Mouse (Mus musculus) adrenal gland (tissue): ENCODE measurements around the gene Hyal3.
"Not testable (repeated sequence)": the region's sequence is repeated elsewhere in the genome, so short reads cannot be mapped to it uniquely, and the experiment has no call there.

Experiments used
- intact Hi-C: fragments of 180-260 bp; cut with DNase I; formaldehyde crosslinking; loops from one replicate; pipeline ENCODE4 v1.15.1; 2025

Gene Hyal3

DNA sequence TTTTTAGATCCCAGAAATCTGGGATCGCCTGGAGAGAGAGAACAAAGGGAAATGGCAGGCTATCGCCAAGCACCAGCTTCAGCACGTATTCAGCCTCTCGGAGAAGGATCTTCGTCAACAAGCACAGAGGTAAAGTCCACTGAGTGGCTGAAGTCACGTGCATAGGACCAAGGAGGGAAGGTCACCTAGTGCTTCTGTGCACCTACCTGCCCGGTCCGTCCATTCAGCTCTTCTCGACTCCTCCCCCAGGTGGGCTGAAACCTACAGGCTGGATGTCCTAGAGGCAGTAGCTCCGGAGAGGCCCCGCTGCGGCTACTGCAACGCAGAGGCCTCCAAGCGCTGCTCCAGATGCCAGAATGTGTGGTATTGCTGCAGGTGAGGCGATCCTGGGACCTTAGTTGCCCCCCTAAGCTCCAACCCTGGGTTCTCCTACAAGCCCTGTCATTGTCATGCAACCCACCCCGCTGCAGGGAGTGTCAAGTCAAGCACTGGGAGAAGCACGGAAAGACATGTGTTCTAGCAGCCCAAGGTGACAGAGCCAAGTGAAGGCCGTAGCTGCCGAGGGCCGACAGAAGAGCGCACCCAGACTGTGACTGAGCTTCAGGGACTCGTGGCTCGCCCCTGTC lies 30.0 kb upstream of the Hyal3 start:
- intact Hi-C loops: no loop called here

DNA sequence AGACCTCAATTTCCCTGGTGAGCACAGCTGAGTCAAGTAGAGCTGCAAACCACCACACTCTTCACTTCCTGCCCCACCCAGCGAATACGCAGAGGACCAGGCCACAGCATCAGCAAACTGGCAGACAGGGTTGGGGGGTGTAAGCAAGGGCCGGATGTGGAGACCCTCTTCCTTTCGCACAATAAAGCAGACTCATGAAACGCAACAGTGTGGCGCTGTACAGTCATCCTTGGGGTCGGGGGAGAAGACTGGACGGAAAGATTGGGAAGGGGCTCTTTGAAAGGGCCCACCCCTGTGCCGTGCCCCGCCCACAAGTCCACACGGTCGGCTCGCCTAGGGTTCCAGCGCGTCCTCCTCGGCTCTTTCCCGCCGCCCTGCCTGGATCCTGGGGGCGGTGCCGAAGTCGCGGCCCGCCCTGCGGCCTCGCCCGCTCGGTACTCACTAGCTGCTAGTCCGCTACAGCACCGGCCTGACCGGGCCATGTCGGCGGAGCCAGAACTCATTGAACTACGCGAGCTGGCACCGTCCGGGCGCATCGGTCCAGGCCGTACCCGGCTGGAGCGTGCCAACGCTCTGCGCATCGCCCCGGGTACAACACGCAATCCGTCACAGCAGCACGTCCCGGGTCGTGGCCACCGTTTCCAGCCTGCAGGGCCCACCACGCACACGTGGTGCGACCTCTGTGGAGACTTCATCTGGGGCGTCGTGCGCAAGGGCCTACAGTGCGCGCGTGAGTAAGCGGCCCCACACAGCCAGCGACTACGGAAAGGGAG lies 29.3 kb upstream of the Hyal3 start, which contains the start of gene Rassf1:
Gene Rassf1 (plus strand): TSS at position 439 of the 773 bp plus-strand sequence.
- intact Hi-C loops: no loop called here

DNA sequence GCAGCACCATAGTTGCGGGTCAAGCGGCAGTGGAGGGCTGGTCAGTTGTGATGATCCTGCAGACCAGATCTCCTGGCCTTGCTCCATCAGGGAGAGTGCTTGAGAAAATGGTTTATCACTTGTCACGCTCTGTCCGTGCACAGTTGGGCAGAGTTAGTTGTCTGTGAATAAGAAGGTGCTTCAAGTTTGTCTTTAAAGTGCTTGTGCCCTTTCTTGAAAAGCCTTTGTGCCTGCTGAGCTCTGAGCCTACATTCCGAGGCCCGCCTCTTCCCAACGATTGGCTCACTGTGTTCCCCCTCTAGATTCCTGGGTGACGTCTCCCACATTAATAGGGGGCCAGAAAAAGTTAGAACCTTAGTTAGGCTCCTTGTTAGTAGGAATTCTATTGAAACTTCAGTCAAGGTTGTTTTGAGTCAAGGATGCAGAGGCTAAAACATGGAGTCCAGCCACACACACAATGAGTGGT lies 28.7 kb upstream of the Hyal3 start:
- intact Hi-C loops: no loop called here

DNA sequence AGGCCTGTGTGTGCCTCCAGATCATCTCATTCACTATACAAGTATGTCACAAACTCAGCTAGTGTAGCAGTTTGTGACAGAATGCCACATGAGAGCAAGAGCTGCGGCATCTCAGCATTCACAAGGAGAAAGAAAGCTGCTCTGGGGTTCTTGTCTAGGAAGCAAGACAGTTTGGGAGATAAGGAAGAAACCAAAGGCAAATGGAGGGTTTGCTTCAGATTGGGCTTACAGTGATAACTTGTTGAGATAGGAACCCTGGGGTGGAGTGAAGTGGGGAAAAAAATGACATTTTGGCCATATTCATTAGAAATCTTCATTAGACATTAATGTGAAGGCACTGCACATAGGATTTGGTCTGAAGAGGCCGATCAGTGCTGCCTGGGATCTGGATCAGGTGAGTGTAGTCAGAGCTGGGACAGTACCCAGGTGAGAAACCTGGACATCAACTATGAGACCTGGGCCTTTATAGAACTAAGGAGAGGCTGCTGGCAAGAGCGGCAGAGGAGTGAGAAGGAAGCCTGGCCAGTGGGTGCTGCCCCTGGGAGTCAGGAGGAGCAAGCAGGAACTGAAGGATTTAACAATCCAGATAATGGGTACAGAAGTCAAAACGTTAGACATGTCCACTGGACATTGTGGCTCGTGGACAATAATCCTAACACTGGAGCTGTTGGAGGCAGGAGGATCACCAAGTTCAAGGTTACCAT lies 27.8 kb upstream of the Hyal3 start:
- intact Hi-C loops: no loop called here

DNA sequence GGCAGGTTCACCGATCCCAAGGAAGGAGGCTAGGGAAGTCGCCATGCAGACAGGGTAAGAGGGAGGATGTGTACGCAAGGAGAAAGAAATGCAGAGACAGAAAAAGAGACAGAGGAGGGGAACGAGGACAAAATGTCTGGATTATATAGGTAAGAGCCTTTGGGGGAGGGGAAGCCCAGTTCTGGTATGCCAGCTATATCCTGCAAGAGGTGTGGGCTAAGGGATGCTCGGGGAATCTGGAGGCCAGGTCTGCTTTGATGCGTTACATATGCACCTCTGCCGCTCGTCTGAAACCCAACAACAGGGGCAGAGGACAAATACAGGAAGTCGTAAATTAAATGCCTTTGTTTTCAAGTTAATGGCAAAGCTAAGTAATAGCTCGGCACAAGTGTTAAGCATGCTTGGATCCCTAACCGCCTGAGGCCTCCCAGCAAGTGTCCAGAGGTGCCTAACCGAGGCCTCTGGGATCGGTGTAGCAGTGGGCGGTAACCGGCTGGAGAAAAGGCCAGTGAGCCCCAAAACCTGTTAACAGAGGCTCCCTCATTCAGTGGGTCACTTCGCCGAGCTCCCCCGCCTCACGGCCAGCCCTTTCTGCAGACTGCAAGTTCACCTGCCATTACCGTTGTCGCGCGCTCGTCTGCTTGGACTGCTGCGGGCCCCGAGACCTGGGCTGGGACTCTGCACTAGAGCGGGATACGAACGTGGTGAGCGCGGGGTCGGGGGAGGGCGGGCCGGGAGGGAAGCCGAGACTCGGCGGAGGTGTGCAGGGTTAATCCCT lies 26.9 kb upstream of the Hyal3 start:
- intact Hi-C loops: no loop called here

DNA sequence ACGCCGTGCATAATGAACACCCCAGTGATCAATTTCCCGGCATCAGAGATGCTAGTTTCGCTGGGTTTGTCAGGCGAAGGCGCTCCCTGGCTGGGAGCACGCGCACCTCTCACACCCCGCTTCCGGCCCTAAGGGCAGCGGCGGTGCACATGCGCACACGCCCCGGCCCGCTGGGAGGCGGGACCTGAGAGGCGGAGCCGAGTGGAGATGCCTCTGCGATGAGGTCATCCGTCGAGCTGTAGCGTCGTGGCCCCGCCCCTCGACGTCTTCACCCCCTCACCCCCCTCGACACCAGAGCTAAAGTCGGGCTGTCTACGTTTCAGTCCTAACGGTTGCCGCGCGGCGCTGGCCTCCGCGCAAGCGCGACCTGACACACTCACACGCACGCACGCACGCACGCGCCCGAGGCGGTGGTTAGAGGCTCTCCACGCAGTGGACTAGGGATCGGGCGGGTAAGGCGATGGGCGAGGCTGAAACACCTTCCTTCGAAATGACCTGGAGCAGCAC lies 26.2 kb upstream of the Hyal3 start:
- intact Hi-C loops: no loop called here

DNA sequence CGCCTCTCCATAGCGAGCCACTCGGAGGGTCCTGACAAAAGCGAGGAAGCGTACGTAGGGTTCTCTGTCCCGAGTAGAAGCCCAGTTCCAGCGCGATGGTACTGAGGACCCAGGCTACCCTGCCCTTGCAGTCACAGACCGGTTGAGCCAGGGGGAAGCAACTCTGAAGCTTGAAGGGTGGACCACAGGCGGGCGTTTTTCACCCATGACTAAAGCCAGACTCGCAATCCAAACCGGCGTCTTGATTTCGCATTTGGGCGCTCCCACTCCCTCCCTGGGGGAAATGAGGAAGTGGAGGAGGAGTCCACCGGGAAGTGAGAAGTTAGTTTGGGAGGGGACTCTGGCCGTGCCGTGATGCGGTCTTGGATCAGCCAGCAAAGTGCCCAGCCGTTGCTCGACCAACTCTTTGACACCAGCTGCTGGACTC lies 25.6 kb upstream of the Hyal3 start:
- intact Hi-C loops: no loop called here

DNA sequence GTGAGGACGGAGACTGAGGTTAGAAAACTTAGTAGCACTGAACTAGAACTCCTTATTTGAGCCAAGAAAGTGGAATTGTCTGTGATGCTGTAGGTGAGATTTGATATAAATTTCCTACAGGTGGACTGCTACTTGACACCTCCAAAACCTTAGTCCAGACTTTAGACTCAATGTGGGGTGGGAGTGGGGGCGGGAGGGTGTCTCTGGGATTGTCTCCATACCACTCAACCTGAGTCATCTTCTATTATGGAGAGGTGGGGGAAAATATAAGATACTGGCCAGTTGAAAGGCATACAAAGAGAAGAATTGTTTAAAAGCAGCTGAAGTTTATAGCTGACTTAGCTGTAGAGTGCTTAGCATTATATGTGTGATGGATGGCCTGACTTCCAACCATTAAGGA lies 24.9 kb upstream of the Hyal3 start:
- intact Hi-C loops: no loop called here

DNA sequence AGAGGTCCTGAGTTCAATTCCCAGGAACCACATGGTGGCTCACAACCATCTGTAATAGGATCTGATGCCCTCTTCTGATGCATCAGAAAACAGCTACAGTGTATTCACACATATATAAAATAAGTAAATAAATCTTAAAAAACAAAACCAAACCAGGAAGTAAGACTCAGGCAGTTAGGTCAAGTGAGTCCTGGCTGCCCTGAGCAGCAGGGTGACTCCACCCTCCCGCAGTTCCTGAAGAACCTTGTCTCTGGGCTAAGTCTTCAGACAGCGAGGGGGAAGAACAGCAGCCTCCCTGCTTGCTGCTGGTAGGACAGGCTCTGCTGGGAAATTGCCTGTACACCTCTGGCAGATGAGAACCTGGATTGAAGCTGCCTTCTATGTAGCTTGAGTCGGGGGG lies 24.3 kb upstream of the Hyal3 start:
- intact Hi-C loops: no loop called here

DNA sequence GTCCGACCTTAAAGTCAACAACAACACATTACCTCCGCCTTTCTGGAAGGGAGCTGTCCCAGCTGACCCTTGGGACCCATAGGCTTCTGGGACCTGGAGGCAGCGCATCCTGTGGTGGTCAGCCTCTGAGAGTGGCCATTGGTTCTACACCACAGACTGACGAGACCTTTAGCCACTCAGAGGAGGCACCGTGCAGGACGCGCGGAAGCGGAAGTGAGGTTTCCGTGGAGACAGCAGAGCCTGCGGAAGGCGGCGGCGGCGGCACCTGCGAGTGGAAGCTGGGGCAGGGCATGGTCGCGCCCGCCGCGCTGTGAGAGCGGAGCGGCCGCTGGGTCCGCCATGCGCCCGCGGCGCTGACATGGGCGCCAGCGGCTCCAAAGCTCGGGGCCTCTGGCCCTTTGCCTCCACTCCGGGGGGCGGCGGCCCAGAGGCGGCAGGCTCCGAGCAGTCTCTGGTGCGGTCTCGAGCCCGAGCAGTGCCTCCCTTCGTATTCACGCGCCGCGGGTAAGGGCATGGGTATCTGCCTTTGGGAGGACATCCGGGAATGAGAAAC lies 17.5 kb upstream of the Hyal3 start, which contains the start of gene Tusc2:
Gene Tusc2 (plus strand): TSS at position 227 of the 553 bp plus-strand sequence.
- intact Hi-C loops: no loop called here

DNA sequence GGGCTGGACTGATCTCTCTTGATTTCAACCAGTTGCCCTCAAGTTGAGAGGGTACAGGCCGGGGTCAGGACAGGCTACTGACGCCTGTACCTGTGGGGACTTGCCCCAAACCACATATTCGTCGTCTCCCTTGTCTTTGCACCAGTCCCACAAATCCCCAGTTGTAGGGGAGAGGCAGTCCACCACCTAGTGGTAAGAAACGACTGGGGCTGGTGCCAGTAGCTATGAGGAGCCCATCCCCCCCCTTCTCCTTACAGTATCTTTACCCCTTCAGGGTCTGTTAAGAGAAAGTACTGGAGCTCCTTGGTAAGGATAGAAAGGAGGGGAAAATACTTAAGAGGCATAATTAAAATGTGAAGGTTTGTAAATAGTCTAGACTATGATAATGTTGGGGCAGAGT lies 15.1 kb upstream of the Hyal3 start:
- intact Hi-C loops: not testable (repeated sequence)

DNA sequence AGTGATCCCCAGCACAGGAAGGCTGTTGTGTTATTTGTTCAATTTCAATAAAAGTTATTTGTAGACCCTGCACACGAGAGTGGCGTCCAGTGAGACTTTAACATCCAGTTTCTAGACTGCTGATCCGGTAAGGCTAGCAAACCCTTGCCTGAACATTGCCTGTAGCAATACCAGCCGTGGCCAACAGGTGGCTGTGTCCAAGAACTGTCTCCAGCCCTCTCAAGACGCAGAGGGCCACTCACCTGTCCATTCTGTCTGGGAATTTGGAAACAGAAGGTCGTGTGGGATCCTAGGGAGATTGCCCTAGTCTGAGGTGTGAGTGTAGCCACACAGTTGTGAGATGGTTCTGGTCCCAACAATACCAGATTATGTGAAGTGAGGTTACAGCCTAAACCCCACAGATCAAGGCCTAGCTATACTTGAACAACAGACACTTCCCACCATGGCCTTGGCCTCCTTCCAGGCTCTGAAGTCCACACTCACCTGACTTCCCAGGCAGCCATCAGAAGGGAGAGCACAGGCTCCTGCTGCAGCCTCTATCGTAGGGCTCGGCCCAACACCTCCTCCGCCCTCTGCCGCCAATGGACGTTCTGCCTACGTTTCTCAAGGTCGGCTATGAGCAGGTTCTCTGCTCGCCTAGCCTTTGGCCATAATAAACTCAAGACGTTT lies 14.4 kb upstream of the Hyal3 start:
- intact Hi-C loops: no loop called here

DNA sequence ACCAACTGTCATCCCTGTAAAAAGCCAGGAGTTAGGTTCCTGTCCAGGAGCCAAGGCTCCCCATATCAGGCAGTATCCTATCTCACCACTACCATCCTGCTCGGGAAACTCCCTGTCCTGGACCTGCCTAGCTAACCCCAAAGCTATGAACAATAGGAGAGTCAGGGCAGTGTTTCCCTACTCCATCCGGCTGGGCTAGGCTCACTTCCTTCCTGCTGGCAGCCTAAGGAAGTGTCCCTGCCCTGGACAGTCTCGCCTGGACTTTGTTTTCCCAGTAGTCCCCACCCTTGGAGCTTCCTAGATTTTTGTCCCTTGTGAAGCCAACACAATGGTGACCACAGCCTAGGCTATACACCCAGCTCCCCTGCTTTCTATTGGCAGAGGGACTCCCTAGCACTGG lies 13.8 kb upstream of the Hyal3 start:
- intact Hi-C loops: no loop called here

DNA sequence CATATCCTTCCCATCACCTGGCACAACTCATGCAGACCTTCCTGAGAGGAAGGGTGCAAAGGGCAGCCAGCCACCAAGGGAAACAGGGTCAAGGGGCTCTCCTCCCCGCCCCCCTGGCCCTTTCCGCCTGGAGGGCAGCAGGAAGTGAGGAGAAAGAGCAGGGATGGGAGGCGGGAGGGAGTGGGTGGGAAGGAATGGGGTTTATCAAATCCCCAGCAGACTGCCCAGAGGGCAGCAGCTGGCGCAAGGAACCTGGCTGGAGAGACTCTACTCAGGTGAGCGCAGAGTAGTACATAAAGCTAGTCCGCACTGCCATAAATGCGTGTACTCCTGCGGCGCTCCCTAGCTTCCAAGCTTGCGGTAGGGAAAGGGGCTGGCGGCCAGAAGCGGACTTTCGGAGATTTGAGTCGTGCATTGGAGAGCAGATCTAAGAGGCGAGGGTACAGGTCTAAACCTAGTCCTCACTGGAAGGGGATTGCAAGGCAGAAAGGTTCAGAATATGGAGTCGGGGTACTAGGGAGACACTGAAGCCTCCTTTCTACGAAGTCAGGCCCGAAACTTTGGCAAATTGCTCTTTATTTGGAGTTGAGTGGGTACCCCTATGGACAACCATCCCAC lies 12.8 kb upstream of the Hyal3 start, which contains the start of gene Hyal2:
Gene Hyal2 (plus strand): TSS at position 244 of the 618 bp plus-strand sequence.
- intact Hi-C loops: no loop called here

DNA sequence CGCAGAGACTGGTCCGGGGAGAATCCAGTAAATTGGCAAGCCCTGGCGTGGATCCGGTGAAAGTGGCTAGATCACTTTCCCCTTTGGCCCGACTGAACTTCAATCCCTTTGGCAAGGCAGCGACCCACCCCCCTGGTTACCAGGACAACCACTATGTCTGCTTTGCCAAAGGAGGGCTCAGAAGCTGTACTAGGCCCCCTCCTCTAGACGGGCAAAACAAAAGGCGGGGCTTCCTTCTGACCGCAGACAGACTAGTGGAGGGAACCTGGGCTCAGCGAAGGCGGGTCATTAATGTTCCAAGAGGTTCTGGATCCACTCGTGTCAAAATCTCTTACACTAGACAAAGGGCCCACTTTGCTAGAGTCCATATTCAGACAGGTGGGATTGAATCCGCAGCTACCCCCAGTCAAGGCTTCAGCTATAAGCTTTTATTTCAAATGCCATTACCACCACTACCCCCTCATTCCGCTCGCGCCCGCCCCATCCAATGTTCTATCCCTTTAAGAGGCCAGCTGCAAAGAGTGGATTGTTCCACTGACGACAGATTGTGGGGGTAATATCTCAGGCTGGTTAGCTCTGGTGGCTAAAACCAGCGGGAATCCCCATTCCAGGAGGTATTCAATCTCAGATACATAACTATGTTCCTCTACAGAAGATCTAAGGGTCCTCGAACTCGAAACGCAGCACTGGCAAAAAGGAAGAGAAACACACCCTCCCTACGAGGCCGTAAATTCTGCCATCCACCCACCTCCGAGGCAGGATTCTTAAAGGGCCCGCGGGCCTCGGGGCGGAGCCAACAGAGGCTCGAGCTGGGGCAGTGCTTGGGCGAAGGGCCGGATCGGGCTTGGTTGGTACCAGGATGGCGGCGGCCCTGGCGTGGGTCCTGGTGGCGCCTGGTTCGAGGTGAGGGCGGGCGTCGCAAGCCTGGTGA lies 12.0 kb upstream of the Hyal3 start:
- intact Hi-C loops: no loop called here

DNA sequence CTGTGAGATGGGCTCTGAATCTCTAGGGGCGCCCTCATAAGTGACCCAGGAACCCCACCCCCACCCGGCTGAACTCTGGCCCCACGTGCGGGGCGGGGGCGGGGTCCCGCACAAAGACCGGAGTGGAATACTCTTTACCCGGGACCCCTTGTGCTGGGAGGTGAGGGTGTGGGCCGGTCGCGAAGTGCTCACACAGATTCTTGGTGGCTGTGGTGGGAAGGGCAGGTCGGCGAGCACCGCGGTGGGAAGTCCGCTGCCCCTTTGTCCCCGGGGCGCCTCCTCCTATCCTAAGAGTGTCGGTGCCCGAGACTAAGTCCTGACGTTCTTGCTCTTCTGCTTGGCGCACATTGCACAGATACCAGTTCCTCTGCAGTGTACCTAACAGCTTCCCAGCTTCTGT lies 11.3 kb upstream of the Hyal3 start:
- intact Hi-C loops: no loop called here

DNA sequence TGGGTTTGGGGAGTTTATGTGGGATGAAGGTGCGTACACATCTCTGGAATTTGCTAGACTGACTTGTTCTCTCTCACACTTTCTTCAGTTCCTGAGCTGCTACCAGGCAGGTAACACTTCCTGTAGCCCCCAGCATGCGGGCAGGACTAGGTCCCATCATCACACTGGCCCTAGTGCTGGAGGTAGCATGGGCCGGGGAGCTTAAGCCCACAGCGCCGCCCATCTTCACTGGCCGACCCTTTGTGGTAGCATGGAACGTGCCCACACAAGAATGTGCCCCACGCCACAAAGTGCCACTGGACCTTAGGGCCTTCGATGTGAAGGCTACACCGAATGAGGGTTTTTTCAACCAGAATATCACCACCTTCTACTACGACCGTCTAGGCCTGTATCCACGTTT lies 10.6 kb upstream of the Hyal3 start:
- intact Hi-C loops: no loop called here

DNA sequence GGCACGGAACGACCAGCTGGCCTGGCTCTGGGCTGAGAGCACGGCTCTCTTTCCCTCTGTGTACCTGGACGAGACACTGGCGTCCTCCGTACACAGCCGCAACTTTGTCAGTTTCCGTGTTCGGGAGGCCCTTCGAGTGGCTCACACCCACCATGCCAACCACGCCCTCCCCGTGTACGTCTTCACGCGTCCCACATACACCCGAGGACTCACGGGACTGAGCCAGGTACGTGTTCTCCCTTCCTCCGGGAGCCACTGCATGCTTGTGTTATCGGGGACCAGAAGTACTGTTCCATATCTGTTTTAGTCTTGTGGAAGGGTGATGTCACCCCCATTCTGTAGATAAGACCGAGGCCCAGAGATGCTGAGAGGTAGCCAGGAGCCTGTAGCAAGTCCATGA lies 9.8 kb upstream of the Hyal3 start:
- intact Hi-C loops: no loop called here
